Mouse (Mus musculus): ENCODE measurements around the gene Gm765.

Gm765 gene

GRCm38 (mm10) chr6:98342654-98343053, at the start of gene Gm765:
Gene Gm765 (minus strand): TSS chr6:98342754.
- DNase-seq (ENCODE audit: low spot score), result no peak

GRCm38 (mm10) chr6:98385487-98385886, 42.9 kb upstream of the Gm765 start:
- DNase-seq (ENCODE audit: low spot score), result no peak

- DNase-seq (ENCODE audit: low spot score), result no peak
Measured at GRCm38 (mm10) chr6:98384431-98384830, 41.9 kb upstream of the Gm765 start.

GRCm38 (mm10) chr6:98383411-98383810, 40.9 kb upstream of the Gm765 start:
- no peak for DNase-seq (ENCODE audit: low spot score)

- DNase-seq (ENCODE audit: low spot score), result no peak
Measured at GRCm38 (mm10) chr6:98366199-98366598, 23.6 kb upstream of the Gm765 start.

GRCm38 (mm10) chr6:98355271-98355670, 12.7 kb upstream of the Gm765 start:
- no peak for DNase-seq (ENCODE audit: low spot score)

- DNase-seq (ENCODE audit: low spot score), result no peak
Measured at GRCm38 (mm10) chr6:98353285-98353684, 10.7 kb upstream of the Gm765 start.

GRCm38 (mm10) chr6:98332714-98333113, 9.8 kb downstream of the Gm765 start:
- no peak for DNase-seq (ENCODE audit: low spot score)

GRCm38 (mm10) chr6:98311659-98312058, 30.9 kb downstream of the Gm765 start:
- DNase-seq (ENCODE audit: low spot score), result no peak

GRCm38 (mm10) chr6:98307647-98308046, 34.9 kb downstream of the Gm765 start:
- DNase-seq (ENCODE audit: low spot score), result no peak

GRCm38 (mm10) chr6:98307159-98307558, 35.4 kb downstream of the Gm765 start:
- no peak for DNase-seq (ENCODE audit: low spot score)

GRCm38 (mm10) chr6:98292064-98292463, 50.5 kb downstream of the Gm765 start:
- no peak for DNase-seq (ENCODE audit: low spot score)

GRCm38 (mm10) chr6:98288316-98288715, 54.2 kb downstream of the Gm765 start:
- DNase-seq (ENCODE audit: low spot score), result no peak

GRCm38 (mm10) chr6:98287521-98287920, 55.0 kb downstream of the Gm765 start:
- DNase-seq (ENCODE audit: low spot score), result no peak

- no peak for DNase-seq (ENCODE audit: low spot score)
Measured at GRCm38 (mm10) chr6:98285190-98285589, 57.4 kb downstream of the Gm765 start.

GRCm38 (mm10) chr6:98282791-98283190, 59.8 kb downstream of the Gm765 start:
- DNase-seq (ENCODE audit: low spot score), result no peak

GRCm38 (mm10) chr6:98271553-98271952, 71.0 kb downstream of the Gm765 start:
- peak; percentile 29 for DNase-seq (ENCODE audit: low spot score)

- no peak for DNase-seq (ENCODE audit: low spot score)
Measured at GRCm38 (mm10) chr6:98262961-98263360, 79.6 kb downstream of the Gm765 start.

- no peak for DNase-seq (ENCODE audit: low spot score)
Measured at GRCm38 (mm10) chr6:98259016-98259415, 83.5 kb downstream of the Gm765 start.

- no peak for DNase-seq (ENCODE audit: low spot score)
Measured at GRCm38 (mm10) chr6:98246449-98246848, 96.1 kb downstream of the Gm765 start.

GRCm38 (mm10) chr6:98243186-98243585, 99.4 kb downstream of the Gm765 start:
- DNase-seq (ENCODE audit: low spot score), result no peak

- no peak for DNase-seq (ENCODE audit: low spot score)
Measured at GRCm38 (mm10) chr6:98240561-98241272, 101.8 kb downstream of the Gm765 start.

GRCm38 (mm10) chr6:98234097-98234496, 108.5 kb downstream of the Gm765 start:
- no peak for DNase-seq (ENCODE audit: low spot score)

GRCm38 (mm10) chr6:98223923-98224322, 118.6 kb downstream of the Gm765 start:
- DNase-seq (ENCODE audit: low spot score), result no peak
